Mouse (Mus musculus): ENCODE data around the gene Rogdi. TPM values are rescaled to one million over a fixed set of nuclear protein-coding genes. Genes with fewer than 3 reads are reported as not detected.

Rogdi gene
- 153 and 161 TPM in 2 replicates for polyA plus RNA-seq (2015; fragmentation: Nextera tagmentation; extraction: Ambion mirVana)

DNA sequence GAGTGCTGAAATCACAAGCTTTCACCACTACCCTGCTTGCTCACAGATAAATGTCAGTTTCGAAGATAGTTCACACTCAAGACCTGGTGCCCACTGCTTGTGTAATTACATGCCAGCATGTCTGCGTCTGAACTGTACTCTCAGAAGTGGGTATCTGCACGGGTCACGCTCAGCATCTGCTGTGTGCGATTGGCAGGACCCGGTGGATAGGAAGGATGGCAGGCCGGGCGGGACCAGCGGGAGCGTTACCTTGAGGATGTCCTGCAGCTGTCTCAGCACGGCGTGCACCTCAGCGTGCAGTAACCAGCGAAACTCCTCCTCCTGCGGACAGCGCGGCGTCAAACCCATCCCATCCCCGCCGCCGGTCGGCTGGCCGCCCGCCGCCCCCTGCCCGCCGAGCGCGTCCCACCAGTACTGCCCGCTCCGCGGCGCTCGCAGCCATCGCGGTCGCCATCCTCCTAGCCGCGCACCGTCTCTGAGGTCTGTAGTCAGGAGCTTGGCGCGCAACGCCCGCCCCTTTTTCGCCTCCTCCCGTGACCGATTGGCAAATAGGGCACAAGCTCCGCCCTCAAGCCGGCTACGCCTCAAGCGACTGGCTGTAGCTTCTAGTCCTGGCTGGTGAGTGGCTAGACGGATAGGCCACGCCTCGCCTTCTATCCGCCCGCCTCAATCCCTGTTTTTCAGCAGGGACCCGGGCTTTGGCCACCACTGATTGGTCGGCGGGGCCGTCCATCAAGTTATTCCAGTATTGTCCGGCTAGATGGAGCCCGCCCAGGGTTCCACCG, at the start of gene Rogdi:
Rogdi (minus strand) TSS at position 500 of the 785 bp plus-strand sequence.
- peak within 1 kb of the TSS; percentile 90 for H3K27ac ChIP-seq
- H3K4me2 ChIP-seq, result peak within 1 kb of the TSS; percentile 75
- WGBS, result under 1% methylated on average over 63 of the region's 63 CpGs
- peak; percentile 99 for ATAC-seq (ENCODE audit: low FRiP score)
- H3K4me1 ChIP-seq (replicated peaks), result peaks cover 33% of the 10 kb centered on the region
- H3K9me3 ChIP-seq, result no peaks in the 10 kb centered on the region
- peak within 1 kb of the TSS; percentile 64 for H3K4me3 ChIP-seq
- peak within 1 kb of the TSS; percentile 83 for H3K9ac ChIP-seq
- peaks cover 58% of the 10 kb centered on the region for H3K36me3 ChIP-seq
- no peaks in the 10 kb centered on the region for H3K27me3 ChIP-seq

DNA sequence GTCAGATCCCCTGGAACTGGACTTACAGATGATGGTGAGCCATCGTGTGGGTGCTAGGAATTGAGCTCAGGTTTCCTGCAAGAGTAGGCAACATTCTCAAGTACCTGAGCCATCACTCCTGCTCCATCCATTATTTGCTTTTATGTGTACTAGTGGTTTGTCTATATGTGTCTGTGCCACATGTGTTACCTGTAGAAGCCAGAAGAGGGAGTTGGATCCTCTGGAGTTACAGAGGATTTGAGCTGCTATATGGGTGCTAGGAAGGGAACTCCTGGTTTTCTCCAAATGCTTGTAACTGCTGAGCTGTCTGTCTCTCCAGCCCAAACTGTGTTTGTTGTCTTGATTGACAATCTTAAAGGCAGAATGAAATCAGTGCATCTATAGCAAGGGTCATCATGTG, 44.8 kb upstream of the Rogdi start:
- 86% methylated on average over 1 of the region's 1 CpGs for WGBS
- ATAC-seq (ENCODE audit: low FRiP score), result no peak
- Histone ChIP-seq H3K9me3 (no peaks in the 10 kb centered on the region), H3K9ac (no peak overlapping the region), H3K36me3 (peaks cover 59% of the 10 kb centered on the region), H3K27ac (no peak overlapping the region), H3K4me2 (no peak overlapping the region), H3K4me3 (no peak overlapping the region), H3K27me3 (no peaks in the 10 kb centered on the region), H3K4me1 (replicated peaks) (0 out of 2 replicates have a peak, but pooled peaks cover 5% of the 10 kb centered on the region)

DNA sequence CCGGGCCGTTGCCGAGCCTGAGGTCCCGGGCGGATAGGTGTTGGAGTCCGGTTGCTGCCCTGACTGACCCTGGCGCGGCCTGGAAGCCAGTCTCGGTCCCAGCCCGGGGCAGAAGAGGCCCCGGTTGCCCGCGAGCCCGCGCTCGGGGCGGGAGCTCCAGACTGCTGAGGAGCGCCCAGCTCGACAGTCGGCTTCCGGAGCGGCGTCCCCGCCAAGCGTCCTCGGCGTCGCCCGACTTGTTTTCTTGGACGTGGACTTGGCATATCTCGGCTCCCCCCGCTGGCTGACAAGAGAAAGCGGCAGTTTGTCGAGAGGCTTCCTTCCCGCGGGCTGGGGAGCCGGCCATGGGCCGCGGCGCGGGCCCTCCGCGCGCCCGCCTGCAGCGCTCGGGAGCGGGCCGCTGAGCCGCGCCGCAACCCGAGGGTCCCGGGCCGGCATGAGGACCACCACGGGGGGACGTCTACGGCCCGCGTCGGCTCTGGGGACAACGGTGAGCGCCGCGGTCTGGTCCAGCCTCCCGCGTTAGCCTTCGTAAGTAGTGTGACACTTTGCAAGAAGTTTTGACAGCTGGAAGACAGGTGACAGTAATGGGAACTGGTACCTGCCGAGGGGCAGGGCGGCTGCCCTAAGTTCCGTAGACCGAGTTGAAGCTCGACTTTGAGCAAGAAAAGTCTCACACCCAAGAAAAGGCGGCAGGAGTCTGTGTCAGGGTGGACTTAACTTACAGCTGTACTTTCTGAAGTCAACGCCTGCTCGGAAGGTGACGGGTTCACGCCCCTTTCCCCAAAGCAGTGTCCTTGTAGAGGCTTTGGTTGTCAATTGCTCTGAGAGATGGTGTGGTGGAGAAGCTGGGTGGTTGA, 37.1 kb upstream of the Rogdi start:
- Histone ChIP-seq H3K4me3 (peak overlapping the region; percentile 99), H3K27ac (peak overlapping the region; percentile 98), H3K27me3 (no peaks in the 10 kb centered on the region), H3K4me2 (peak overlapping the region; percentile 98), H3K9ac (peak overlapping the region; percentile 92), H3K4me1 (replicated peaks) (peaks cover 44% of the 10 kb centered on the region), H3K36me3 (peaks cover 38% of the 10 kb centered on the region), H3K9me3 (no peaks in the 10 kb centered on the region)
- WGBS, result under 1% methylated on average over 78 of the region's 78 CpGs
- ATAC-seq (ENCODE audit: low FRiP score), result peak; percentile 87

DNA sequence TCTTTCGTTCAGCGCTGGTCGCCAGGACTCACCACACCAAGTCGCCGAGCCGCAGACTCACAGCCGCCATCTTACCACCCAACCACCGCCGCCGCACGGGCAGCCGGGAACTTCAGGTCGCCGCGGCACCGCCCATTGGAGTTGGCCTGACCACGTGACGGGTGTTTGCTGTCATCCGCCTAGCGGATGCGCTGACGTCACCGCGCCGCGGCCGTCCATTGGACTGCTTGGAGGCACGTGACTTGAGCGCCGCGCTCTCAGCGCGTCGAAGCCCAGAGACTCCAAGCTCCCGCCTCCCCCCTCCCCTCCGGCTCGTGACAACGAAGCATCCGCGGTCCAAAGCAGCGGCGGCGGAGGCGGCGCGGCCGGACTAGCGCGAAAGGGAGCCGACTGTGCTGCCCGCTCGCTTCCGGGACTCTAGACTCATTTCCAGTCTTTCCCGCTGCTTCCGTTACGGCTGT, 36.5 kb upstream of the Rogdi start, which contains the start of the genes Glyr1 and Ubn1:
Glyr1 (minus strand) TSS at position 90 of the 461 bp plus-strand sequence.
Ubn1 (plus strand) TSS at position 284 of the 461 bp plus-strand sequence.
- WGBS, result 0% methylated on average over 46 of the region's 56 CpGs
- Histone ChIP-seq H3K27me3 (no peaks in the 10 kb centered on the region), H3K4me2 (peak within 1 kb of the TSS; percentile 98)

GRCm38 (mm10) chr16:5049182-5049773, 35.9 kb upstream of the Rogdi start:
- H3K9me3 ChIP-seq, result no peaks in the 10 kb centered on the region
- no peaks in the 10 kb centered on the region for H3K27me3 ChIP-seq
- ATAC-seq (ENCODE audit: low FRiP score), result peak; percentile 73
- under 1% methylated on average over 38 of the region's 38 CpGs for WGBS
- H3K4me3 ChIP-seq, result peak overlapping the region; percentile 99
- peak overlapping the region; percentile 95 for H3K9ac ChIP-seq
- H3K36me3 ChIP-seq, result peaks cover 44% of the 10 kb centered on the region
- peaks cover 44% of the 10 kb centered on the region for H3K4me1 ChIP-seq (replicated peaks)
- peak overlapping the region; percentile 93 for H3K27ac ChIP-seq
- peak overlapping the region; percentile 92 for H3K4me2 ChIP-seq

More for the DNA sequence above, 36.5 kb upstream of the Rogdi start, which contains the start of the genes Glyr1 and Ubn1:
- ATAC-seq (ENCODE audit: low FRiP score), result peak; percentile 100
- Histone ChIP-seq H3K36me3 (peaks cover 39% of the 10 kb centered on the region), H3K9ac (peak within 1 kb of the TSS; percentile 95), H3K4me3 (peak within 1 kb of the TSS; percentile 99), H3K9me3 (no peaks in the 10 kb centered on the region), H3K27ac (peak within 1 kb of the TSS; percentile 98), H3K4me1 (replicated peaks) (peaks cover 44% of the 10 kb centered on the region)

DNA sequence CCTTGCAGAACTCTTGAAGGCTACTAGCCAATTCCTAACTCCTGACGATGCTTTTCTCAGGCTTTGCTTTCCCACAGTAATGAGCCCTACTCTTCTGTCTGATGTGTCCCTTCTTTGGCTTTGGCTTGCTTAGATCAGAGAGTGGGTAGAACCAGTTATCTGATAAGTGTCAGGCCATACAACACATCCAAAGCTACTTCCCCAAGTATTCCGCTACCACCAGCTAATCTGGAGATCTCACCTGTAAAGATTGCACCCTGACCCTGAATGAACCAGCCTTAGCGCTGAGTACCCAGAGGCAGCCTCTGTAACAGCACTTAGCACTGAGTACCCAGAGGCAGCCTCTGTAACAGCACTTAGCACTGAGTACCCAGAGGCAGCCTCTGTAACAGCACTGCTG, 32.0 kb upstream of the Rogdi start:
- Histone ChIP-seq H3K27ac (no peak overlapping the region), H3K4me1 (replicated peaks) (peaks cover 20% of the 10 kb centered on the region), H3K9me3 (no peaks in the 10 kb centered on the region), H3K4me3 (no peak overlapping the region), H3K27me3 (no peaks in the 10 kb centered on the region), H3K9ac (no peak overlapping the region), H3K36me3 (peaks cover 72% of the 10 kb centered on the region), H3K4me2 (no peak overlapping the region)
- ATAC-seq (ENCODE audit: low FRiP score), result no peak
- 99% methylated on average over 3 of the region's 3 CpGs for WGBS

GRCm38 (mm10) chr16:5036649-5037234, 23.4 kb upstream of the Rogdi start:
- 73% methylated on average over 5 of the region's 5 CpGs for WGBS
- Histone ChIP-seq H3K9me3 (no peaks in the 10 kb centered on the region), H3K4me3 (no peak overlapping the region), H3K4me1 (replicated peaks) (no peaks in the 10 kb centered on the region), H3K36me3 (peaks cover 97% of the 10 kb centered on the region), H3K4me2 (no peak overlapping the region), H3K27me3 (no peaks in the 10 kb centered on the region), H3K9ac (no peak overlapping the region), H3K27ac (no peak overlapping the region)
- ATAC-seq (ENCODE audit: low FRiP score), result no peak

- H3K4me1 ChIP-seq (replicated peaks), result no peaks in the 10 kb centered on the region
- no peaks in the 10 kb centered on the region for H3K27me3 ChIP-seq
- H3K4me2 ChIP-seq, result no peak overlapping the region
- WGBS, result 98% methylated on average over 3 of the region's 3 CpGs
- H3K9ac ChIP-seq, result no peak overlapping the region
- no peak overlapping the region for H3K27ac ChIP-seq
- ATAC-seq (ENCODE audit: low FRiP score), result no peak
- H3K4me3 ChIP-seq, result no peak overlapping the region
- H3K9me3 ChIP-seq, result no peaks in the 10 kb centered on the region
- H3K36me3 ChIP-seq, result peaks cover 97% of the 10 kb centered on the region
Measured at GRCm38 (mm10) chr16:5035591-5035990, 22.2 kb upstream of the Rogdi start.

DNA sequence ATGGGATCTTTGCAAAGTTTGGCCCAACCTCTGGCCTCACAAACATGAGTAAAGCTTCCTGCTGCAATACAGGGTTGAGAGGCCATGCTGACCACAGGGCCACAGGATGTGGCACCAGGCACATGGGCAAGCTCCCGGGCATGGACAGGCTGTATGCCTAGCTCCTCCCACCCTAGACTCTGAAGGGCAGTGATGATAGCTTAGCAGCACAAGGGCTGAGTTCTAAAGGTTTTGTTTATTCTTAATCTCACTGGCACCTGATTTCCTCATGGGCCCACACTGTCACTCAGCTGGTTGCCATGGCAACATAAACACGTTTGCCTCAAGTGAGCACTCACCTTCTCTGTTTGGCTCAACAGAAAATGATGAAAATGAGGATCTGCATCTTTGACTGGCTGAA, 16.5 kb upstream of the Rogdi start:
- Histone ChIP-seq H3K4me3 (no peak overlapping the region), H3K27me3 (no peaks in the 10 kb centered on the region), H3K9me3 (no peaks in the 10 kb centered on the region), H3K27ac (no peak overlapping the region), H3K4me1 (replicated peaks) (no peaks in the 10 kb centered on the region), H3K9ac (no peak overlapping the region), H3K4me2 (no peak overlapping the region), H3K36me3 (peaks cover 99% of the 10 kb centered on the region)
- WGBS, result 69% methylated on average over 2 of the region's 2 CpGs
- no peak for ATAC-seq (ENCODE audit: low FRiP score)

- no peaks in the 10 kb centered on the region for H3K9me3 ChIP-seq
- peaks cover 99% of the 10 kb centered on the region for H3K36me3 ChIP-seq
- H3K9ac ChIP-seq, result no peak overlapping the region
- H3K27me3 ChIP-seq, result no peaks in the 10 kb centered on the region
- WGBS, result 98% methylated on average over 3 of the region's 3 CpGs
- H3K4me3 ChIP-seq, result no peak overlapping the region
- H3K4me1 ChIP-seq (replicated peaks), result no peaks in the 10 kb centered on the region
- H3K4me2 ChIP-seq, result no peak overlapping the region
- H3K27ac ChIP-seq, result no peak overlapping the region
- no peak for ATAC-seq (ENCODE audit: low FRiP score)
Measured at GRCm38 (mm10) chr16:5024021-5024420, 10.7 kb upstream of the Rogdi start.

DNA sequence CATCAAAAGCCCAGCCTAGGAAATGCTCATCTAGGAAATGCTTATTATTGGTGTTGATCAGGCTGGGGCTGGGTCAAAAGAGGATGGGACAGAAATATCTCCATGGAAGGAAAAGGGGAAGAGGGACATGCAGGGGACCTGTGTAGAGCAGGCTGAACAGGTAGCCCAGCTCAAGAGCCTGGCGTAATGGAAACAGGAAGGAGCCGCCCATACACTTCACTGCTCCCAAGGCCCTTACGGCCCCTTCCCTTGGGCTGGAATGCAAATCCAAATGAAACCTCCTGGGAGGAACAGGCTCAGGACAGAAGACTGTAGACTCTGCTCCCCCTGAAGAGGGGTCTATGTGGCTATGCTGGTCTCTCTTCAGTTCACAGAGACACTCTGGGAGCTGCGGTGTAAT, 1.2 kb upstream of the Rogdi start:
- peaks cover 33% of the 10 kb centered on the region for H3K4me1 ChIP-seq (replicated peaks)
- no peak overlapping the region for H3K4me2 ChIP-seq
- no peak overlapping the region for H3K4me3 ChIP-seq
- H3K36me3 ChIP-seq, result peaks cover 64% of the 10 kb centered on the region
- H3K27ac ChIP-seq, result peak overlapping the region; percentile 50; the same call in 1 of the 2 replicates
- H3K27me3 ChIP-seq, result no peaks in the 10 kb centered on the region
- H3K9me3 ChIP-seq, result no peaks in the 10 kb centered on the region
- no peak for ATAC-seq (ENCODE audit: low FRiP score)
- no peak overlapping the region for H3K9ac ChIP-seq
- 94% methylated on average over 4 of the region's 4 CpGs for WGBS
